ENCODE assay signal across 11 mouse cellular contexts in the genomic region with DNA sequence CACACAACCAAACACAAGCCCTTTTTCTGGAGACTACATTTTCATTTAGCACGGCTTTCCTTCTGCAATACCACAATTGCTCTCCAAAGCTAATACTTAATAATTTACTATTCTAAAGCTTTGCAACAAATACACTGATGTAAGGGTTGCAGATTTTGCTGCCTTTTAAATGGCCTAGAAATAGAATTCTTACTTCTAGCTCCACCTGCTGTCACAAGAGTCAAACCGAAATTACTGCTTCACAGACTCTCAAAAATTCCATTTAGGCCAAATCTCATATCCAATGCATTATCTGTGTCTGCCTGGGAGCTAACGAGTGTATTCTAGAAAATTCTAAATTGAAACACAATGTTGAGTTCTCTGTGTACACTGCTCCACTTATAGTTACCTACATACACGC. TPM values are rescaled to one million over a fixed set of nuclear protein-coding genes. Genes with fewer than 3 reads are reported as not detected.
DNase-seq lines count a peak whose midpoint lies in the region; ATAC-seq and TF ChIP-seq lines count a peak whose summit lies in the region.
"Had no signal": no experiment of that assay in that cellular context is flagged by ENCODE, and none has a peak within 500 bp of the region (broad histone marks: within the 10 kb centered on the region; RNA-seq: fewer than 3 reads in every experiment).

No protein-coding gene starts in this region.

- TF ChIP-seq POLR2A in liver, adult 2 months (IDR thresholded peaks at IDR 0.05; ENCODE audit: extremely low read depth, insufficient read depth, low read length) = no peak

- H3K9me3 ChIP-seq in heart, embryonic 13.5 days = no peaks in the 10 kb centered on the region
- no peaks in the 10 kb centered on the region for H3K9me3 ChIP-seq in liver, embryonic 12.5 days (replicated peaks)
- H3K9me3 ChIP-seq: liver, embryonic 13.5 days; midbrain, embryonic 12.5 days had no signal

- H3K27me3 ChIP-seq in heart, embryonic 13.5 days (replicated peaks) = no peaks in the 10 kb centered on the region
- H3K27me3 ChIP-seq in liver, adult 2 months (ENCODE audit: control insufficient read depth, insufficient read depth, low read length) = no peaks in the 10 kb centered on the region
- H3K27me3 ChIP-seq in liver, embryonic 12.5 days (replicated peaks) = no peaks in the 10 kb centered on the region
- H3K27me3 ChIP-seq: liver, embryonic 13.5 days; midbrain, embryonic 12.5 days had no signal

- ATAC-seq in heart, embryonic 13.5 days (ENCODE audit: extremely low read depth, insufficient number of reproducible peaks, low FRiP score, low TSS enrichment) = no peak
- no peak for ATAC-seq in liver, embryonic 12.5 days

- peak overlapping the region; percentile 52 for H3K27ac ChIP-seq in heart, embryonic 13.5 days (replicated peaks)
- no peak overlapping the region; the same call in 1 of the 2 replicates for H3K27ac ChIP-seq in liver, adult 2 months (replicated peaks; ENCODE audit: insufficient read depth, low read depth, low read length)
- no peak overlapping the region for H3K27ac ChIP-seq in liver, embryonic 12.5 days
- H3K27ac ChIP-seq: liver, embryonic 13.5 days; midbrain, embryonic 12.5 days had no signal

- no peaks in the 10 kb centered on the region for H3K36me3 ChIP-seq in heart, embryonic 13.5 days
- no peaks in the 10 kb centered on the region for H3K36me3 ChIP-seq in liver, adult 2 months (ENCODE audit: control insufficient read depth, insufficient read depth, low read length)
- no peaks in the 10 kb centered on the region for H3K36me3 ChIP-seq in liver, embryonic 12.5 days
- H3K36me3 ChIP-seq: liver, embryonic 13.5 days; midbrain, embryonic 12.5 days had no signal

- DNase-seq in heart, adult 8-10 months (ENCODE audit: low spot score) = no peak
- DNase-seq in liver, adult 2 months (ENCODE audit: extremely low read depth, low read depth, low spot score) = peak; percentile 33
- peak; percentile 20 for DNase-seq in MN1 (ENCODE audit: low spot score)
- peak; percentile 19 for DNase-seq in induced T-regulatory cell, adult 2 months (ENCODE audit: low read depth)
- no peak for DNase-seq in B cell, adult 2 months
- DNase-seq: gastrocnemius, postnatal 14 days; liver, embryonic 13.5 days; thymus, postnatal 14 days had no signal

- peak; percentile 24; the same call in 1 of the 2 replicates for TF ChIP-seq CTCF in liver, adult 2 months (IDR thresholded peaks at IDR 0.05; ENCODE audit: low read depth, low read length)

- H3K79me2 ChIP-seq in liver, adult 2 months (ENCODE audit: control insufficient read depth, insufficient read depth, low read length) = no peaks in the 10 kb centered on the region

- no peak overlapping the region for H3K4me2 ChIP-seq in heart, embryonic 13.5 days
- H3K4me2 ChIP-seq in liver, embryonic 12.5 days = no peak overlapping the region
- H3K4me2 ChIP-seq: liver, embryonic 13.5 days; midbrain, embryonic 12.5 days had no signal

- 67% methylated on average over 4 of the region's 4 CpGs for WGBS in heart, embryonic 13.5 days
- 40% methylated on average over 4 of the region's 4 CpGs for WGBS in liver, adult 2 months
- 61% methylated on average over 4 of the region's 4 CpGs for WGBS in liver, embryonic 12.5 days (ENCODE audit: insufficient replicate concordance)

- no peak overlapping the region for H3K4me3 ChIP-seq in heart, embryonic 13.5 days
- no peak overlapping the region for H3K4me3 ChIP-seq in liver, adult 2 months (ENCODE audit: insufficient read depth, low read depth, low read length)
- no peak overlapping the region for H3K4me3 ChIP-seq in liver, embryonic 12.5 days
- H3K4me3 ChIP-seq: liver, embryonic 13.5 days; midbrain, embryonic 12.5 days had no signal

- H3K4me1 ChIP-seq in heart, embryonic 13.5 days = peaks cover 26% of the 10 kb centered on the region
- peaks cover 18% of the 10 kb centered on the region for H3K4me1 ChIP-seq in liver, adult 2 months (ENCODE audit: control insufficient read depth, insufficient read depth, low read length)
- H3K4me1 ChIP-seq in liver, embryonic 12.5 days = 0 out of 2 replicates have a peak, but pooled peaks cover 5% of the 10 kb centered on the region
- H3K4me1 ChIP-seq: midbrain, embryonic 12.5 days had no signal

- no peak overlapping the region for H3K9ac ChIP-seq in heart, embryonic 13.5 days
- peak overlapping the region; percentile 4; the same call in 1 of the 2 replicates for H3K9ac ChIP-seq in liver, adult 2 months (ENCODE audit: low read depth, low read length)
- no peak overlapping the region for H3K9ac ChIP-seq in liver, embryonic 12.5 days
- H3K9ac ChIP-seq: liver, embryonic 13.5 days; midbrain, embryonic 12.5 days had no signal

RNA-seq across cellular contexts. Expression of a gene that starts 23.3 kb away (rescaled TPM):
- 8.9 and 10.8 TPM in 2 replicates for polyA plus RNA-seq in heart, embryonic 13.5 days (2015; fragmentation: Nextera tagmentation; extraction: Ambion mirVana)
- total RNA-seq in heart, adult 8-10 months (2022) = under 1 TPM in 2 of 4 experiments, not detected in 2; 0.11 to 0.31 TPM
- 0.28 and 0.34 TPM in 2 replicates for total RNA-seq in liver, adult 2 months (2014; rRNA removed)
- 0.09 and 0.12 TPM in 2 replicates for polyA plus RNA-seq in liver, adult 2 months (2012; rRNA removed)
- polyA plus RNA-seq in liver, embryonic 12.5 days (2016; fragmentation: Nextera tagmentation; extraction: Ambion mirVana) = 5.4 and 5.5 TPM in 2 replicates

RNA-seq across cellular contexts. Expression of a gene that starts 23.3 kb away (rescaled TPM):
- 30.2 and 31.2 TPM in 2 replicates for polyA plus RNA-seq in heart, embryonic 13.5 days (2015; fragmentation: Nextera tagmentation; extraction: Ambion mirVana)
- total RNA-seq in heart, adult 8-10 months (2022) = 10 to 100 TPM in 1 of 4 experiments, 1 to 10 TPM in 3; 7.5 to 11.1 (median 9.2) TPM
- 3.0 and 4.6 TPM in 2 replicates for total RNA-seq in liver, adult 2 months (2014; rRNA removed)
- 3.7 TPM in 2 replicates for polyA plus RNA-seq in liver, adult 2 months (2012; rRNA removed)
- 41.4 and 43.8 TPM in 2 replicates for polyA plus RNA-seq in liver, embryonic 12.5 days (2016; fragmentation: Nextera tagmentation; extraction: Ambion mirVana)

Comparison
In these comparisons a context has a peak if more than half of its experiments do, and no peak if none do; other contexts are left out.
1. DNase-seq: peak in liver, adult 2 months (single experiment), MN1 (single experiment) and induced T-regulatory cell, adult 2 months (single experiment); none in heart, adult 8-10 months (single experiment) and B cell, adult 2 months (0 of 2).